Mouse (Mus musculus) NIH3T3 (cell line): ENCODE data around the gene Arhgap30.

Experiments
- DNase-seq: peaks from one replicate; pipeline ENCODE4 v3.0.0-alpha.2; 2012; ENCODE audit warnings: low read depth

Gene Arhgap30

GRCm38 (mm10) chr1:171378298-171378697 lies 10.5 kb upstream of the Arhgap30 start:
- DNase-seq, result no peak

- DNase-seq, result no peak
These were observed 8.7 kb upstream of the Arhgap30 start for GRCm38 (mm10) chr1:171379935-171380599.

GRCm38 (mm10) chr1:171382096-171382620 lies 6.6 kb upstream of the Arhgap30 start:
- DNase-seq, result no peak

- no peak for DNase-seq
These were observed 4.4 kb upstream of the Arhgap30 start for GRCm38 (mm10) chr1:171384361-171384760.

GRCm38 (mm10) chr1:171385171-171385570 lies 3.6 kb upstream of the Arhgap30 start:
- DNase-seq, result no peak

- peak; percentile 51 for DNase-seq
These were observed 1.7 kb upstream of the Arhgap30 start for GRCm38 (mm10) chr1:171387099-171387498.

GRCm38 (mm10) chr1:171390101-171390500 lies 1.3 kb downstream of the Arhgap30 start:
- no peak for DNase-seq

- DNase-seq, result no peak
These were observed 13.1 kb downstream of the Arhgap30 start for GRCm38 (mm10) chr1:171401821-171402220.

GRCm38 (mm10) chr1:171402991-171403390 lies 14.2 kb downstream of the Arhgap30 start:
- no peak for DNase-seq

- no peak for DNase-seq
These were observed 18.5 kb downstream of the Arhgap30 start for GRCm38 (mm10) chr1:171407263-171407662.

GRCm38 (mm10) chr1:171410231-171410630 lies 21.5 kb downstream of the Arhgap30 start:
- DNase-seq, result no peak

- DNase-seq, result peak; percentile 97
These were observed 22.3 kb downstream of the Arhgap30 start, which contains the start of gene Usf1 for GRCm38 (mm10) chr1:171410947-171411484. Gene Usf1 (plus strand): TSS chr1:171411313.

- no peak for DNase-seq
These were observed 22.8 kb downstream of the Arhgap30 start for GRCm38 (mm10) chr1:171411492-171411941.

GRCm38 (mm10) chr1:171412001-171412441 lies 23.3 kb downstream of the Arhgap30 start:
- peak; percentile 72 for DNase-seq

GRCm38 (mm10) chr1:171412446-171412845 lies 23.7 kb downstream of the Arhgap30 start:
- peak; percentile 66 for DNase-seq

GRCm38 (mm10) chr1:171413608-171414007 lies 24.9 kb downstream of the Arhgap30 start:
- DNase-seq, result no peak

- no peak for DNase-seq
These were observed 29.9 kb downstream of the Arhgap30 start, which contains the start of gene Tstd1 for GRCm38 (mm10) chr1:171418660-171419059. Gene Tstd1 (plus strand): TSS chr1:171418872.

- no peak for DNase-seq
These were observed 30.6 kb downstream of the Arhgap30 start for GRCm38 (mm10) chr1:171419291-171419882.

- DNase-seq, result no peak
These were observed 31.2 kb downstream of the Arhgap30 start for GRCm38 (mm10) chr1:171419905-171420304.

- DNase-seq, result no peak
These were observed 33.8 kb downstream of the Arhgap30 start for GRCm38 (mm10) chr1:171422504-171423095.

- no peak for DNase-seq
These were observed 35.9 kb downstream of the Arhgap30 start for GRCm38 (mm10) chr1:171424638-171425037.

- DNase-seq, result peak; percentile 77
These were observed 36.4 kb downstream of the Arhgap30 start for GRCm38 (mm10) chr1:171425126-171425525.
